ENCODE assay signal across 16 mouse cellular contexts in the genomic region with DNA sequence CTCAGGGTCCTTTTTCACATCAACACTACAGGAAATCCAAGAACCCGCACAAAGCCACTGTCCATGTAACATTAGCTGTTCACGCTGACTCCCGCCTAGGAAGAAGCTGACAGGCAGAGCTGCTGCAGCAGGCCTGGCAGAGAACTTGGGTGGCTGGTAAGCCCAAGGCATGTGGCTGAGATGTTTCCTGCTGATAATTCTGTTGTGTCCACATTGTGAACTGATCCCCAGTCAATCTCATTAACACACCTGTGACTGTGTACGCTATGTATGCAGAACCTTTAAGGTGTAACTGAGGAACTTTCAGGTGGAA.
DNase-seq lines count a peak whose midpoint lies in the region; ATAC-seq and TF ChIP-seq lines count a peak whose summit lies in the region.
"Had no signal": no experiment of that assay in that cellular context is flagged by ENCODE, and none has a peak within 500 bp of the region (broad histone marks: within the 10 kb centered on the region; RNA-seq: fewer than 3 reads in every experiment).

No protein-coding gene starts in this region.

- H3K79me2 ChIP-seq in myocyte (ENCODE audit: control insufficient read depth, insufficient read depth) = no peaks in the 10 kb centered on the region

- 68% methylated on average over 4 of the region's 4 CpGs for WGBS in kidney, adult 2 months
- WGBS in liver, embryonic 12.5 days (ENCODE audit: insufficient replicate concordance) = 33% methylated on average over 4 of the region's 4 CpGs
- 51% methylated on average over 4 of the region's 4 CpGs for WGBS in embryonic facial prominence, embryonic 13.5 days

- H3K9me3 ChIP-seq in liver, embryonic 12.5 days (replicated peaks) = no peaks in the 10 kb centered on the region
- H3K9me3 ChIP-seq in embryonic facial prominence, embryonic 13.5 days = no peaks in the 10 kb centered on the region
- H3K9me3 ChIP-seq: forebrain, embryonic 15.5 days; hindbrain, embryonic 15.5 days had no signal

- no peak for ATAC-seq in liver, embryonic 12.5 days
- no peak for ATAC-seq in embryonic facial prominence, embryonic 13.5 days (ENCODE audit: insufficient number of reproducible peaks, insufficient read depth, low FRiP score, low TSS enrichment, low read depth)
- ATAC-seq: forebrain, embryonic 15.5 days had no signal

- no peak overlapping the region for H3ac ChIP-seq in myocyte (ENCODE audit: control insufficient read depth, insufficient read length)

- TF ChIP-seq CTCF in kidney, adult 2 months (conservative IDR thresholded peaks at IDR 0.05; ENCODE audit: insufficient read depth, insufficient read length, low read depth, low read length) = no peak

- no peak overlapping the region for H3K27ac ChIP-seq in kidney, adult 2 months (ENCODE audit: insufficient read depth, low read depth, low read length)
- peak overlapping the region; percentile 23; the same call in 1 of the 2 replicates for H3K27ac ChIP-seq in liver, embryonic 12.5 days
- peak overlapping the region; percentile 44 for H3K27ac ChIP-seq in embryonic facial prominence, embryonic 13.5 days
- H3K27ac ChIP-seq: forebrain, embryonic 15.5 days; hindbrain, embryonic 15.5 days had no signal

- no peak overlapping the region for H3K4me2 ChIP-seq in liver, embryonic 12.5 days
- no peak overlapping the region for H3K4me2 ChIP-seq in embryonic facial prominence, embryonic 13.5 days
- no peak overlapping the region for H3K4me2 ChIP-seq in myocyte (ENCODE audit: low read depth)
- H3K4me2 ChIP-seq: forebrain, embryonic 15.5 days; hindbrain, embryonic 15.5 days; midbrain, embryonic 11.5 days had no signal

- no peak overlapping the region for H3K4me3 ChIP-seq in kidney, adult 2 months (ENCODE audit: insufficient read depth, low read depth, low read length)
- no peak overlapping the region for H3K4me3 ChIP-seq in liver, embryonic 12.5 days
- H3K4me3 ChIP-seq in embryonic facial prominence, embryonic 13.5 days = no peak overlapping the region
- no peak overlapping the region for H3K4me3 ChIP-seq in myocyte
- H3K4me3 ChIP-seq: forebrain, embryonic 15.5 days; hindbrain, embryonic 15.5 days had no signal

- DNase-seq in kidney, adult 2 months = peak; percentile 46
- DNase-seq in kidney, postnatal 4 days = no peak
- DNase-seq in liver = no peak
- no peak for DNase-seq in ovary, postnatal 10 days (ENCODE audit: low spot score)
- DNase-seq: cerebellum, postnatal 10 days; heart, postnatal 14 days; left cerebral cortex, postnatal 4 days; lung, adult 18-20 months; retina, postnatal 1 day; thymus, adult 2 months had no signal

- H3K36me3 ChIP-seq in kidney, adult 2 months (ENCODE audit: control insufficient read depth, insufficient read depth, low read length) = no peaks in the 10 kb centered on the region
- peaks cover 18% of the 10 kb centered on the region for H3K36me3 ChIP-seq in liver, embryonic 12.5 days
- H3K36me3 ChIP-seq in embryonic facial prominence, embryonic 13.5 days = peaks cover 7% of the 10 kb centered on the region
- peaks cover 4% of the 10 kb centered on the region for H3K36me3 ChIP-seq in myocyte (ENCODE audit: control insufficient read depth, insufficient read depth)
- H3K36me3 ChIP-seq: forebrain, embryonic 15.5 days; hindbrain, embryonic 15.5 days had no signal

- no peaks in the 10 kb centered on the region for H3K27me3 ChIP-seq in kidney, adult 2 months (replicated peaks; ENCODE audit: control insufficient read depth, insufficient read depth, low read length)
- no peaks in the 10 kb centered on the region for H3K27me3 ChIP-seq in liver, embryonic 12.5 days (replicated peaks)
- no peaks in the 10 kb centered on the region for H3K27me3 ChIP-seq in embryonic facial prominence, embryonic 13.5 days
- H3K27me3 ChIP-seq in myocyte (ENCODE audit: control insufficient read depth, insufficient read depth, insufficient read length) = no peaks in the 10 kb centered on the region
- H3K27me3 ChIP-seq: forebrain, embryonic 15.5 days; hindbrain, embryonic 15.5 days had no signal

- no peak overlapping the region for H3K9ac ChIP-seq in liver, embryonic 12.5 days
- no peak overlapping the region for H3K9ac ChIP-seq in embryonic facial prominence, embryonic 13.5 days
- H3K9ac ChIP-seq: forebrain, embryonic 15.5 days; hindbrain, embryonic 15.5 days had no signal

- H3K4me1 ChIP-seq in kidney, adult 2 months (ENCODE audit: control insufficient read depth, insufficient read depth, low read length) = peaks cover 28% of the 10 kb centered on the region
- H3K4me1 ChIP-seq in liver, embryonic 12.5 days = peaks cover 23% of the 10 kb centered on the region
- H3K4me1 ChIP-seq in embryonic facial prominence, embryonic 13.5 days = peaks cover 26% of the 10 kb centered on the region

- no peak for TF ChIP-seq POLR2A in kidney, adult 2 months (IDR thresholded peaks at IDR 0.05; ENCODE audit: low read depth, low read length)
- TF ChIP-seq POLR2A in myocyte (IDR thresholded peaks at IDR 0.05; ENCODE audit: insufficient read length, low read depth) = no peak

TF ChIP-seq in myocyte, 11 proteins besides CTCF, POLR2A, EP300 and RAD21:
- peak; percentile 19 for TF ChIP-seq POLR2AphosphoS2 (IDR thresholded peaks at IDR 0.05; ENCODE audit: insufficient read length, low read depth)
- TF ChIP-seq TCF3 (IDR thresholded peaks at IDR 0.05; ENCODE audit: insufficient read length, low read depth) = no peak
TF ChIP-seq in myocyte: peak in this region for 1.
